Mouse (Mus musculus): Measurements from ENCODE around the gene Tet3.

DNA sequence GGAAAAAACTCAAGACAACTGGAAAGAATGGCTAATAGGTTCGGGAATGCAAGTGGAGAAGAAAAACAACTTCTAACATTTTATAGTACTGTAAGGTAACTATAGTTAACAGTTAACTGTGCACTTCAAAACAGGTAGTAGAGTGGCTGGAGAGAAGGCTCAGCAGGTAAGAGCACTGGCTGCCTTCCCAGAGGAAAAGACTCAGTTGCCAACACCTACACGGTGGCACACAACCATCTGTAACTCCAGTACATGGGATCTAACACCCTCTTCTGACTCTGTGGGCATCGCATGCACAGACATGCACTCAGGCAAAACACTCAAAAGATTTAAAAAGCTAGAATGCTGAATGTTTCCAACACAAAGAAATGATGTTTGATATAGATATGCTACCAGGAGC, 39.4 kb downstream of the Tet3 start:
- no peak for TF ChIP-seq HCFC1 (IDR thresholded peaks at IDR 0.05; ENCODE audit: borderline replicate concordance, insufficient read depth, low read length)
- TF ChIP-seq CHD2 (IDR thresholded peaks at IDR 0.05; ENCODE audit: low read depth, low read length), result no peak
- no peak for TF ChIP-seq ZC3H11A (IDR thresholded peaks at IDR 0.05; ENCODE audit: borderline replicate concordance, low read depth, low read length)

All from ES-E14 (cell line).